Mouse (Mus musculus) embryo, embryonic 11 days (tissue): Measurements from ENCODE around the gene Tbc1d1.

Experiments
- DNase-seq: peaks from one replicate; pipeline ENCODE4 v3.0.0-alpha.2; 2015

The Tbc1d1 gene

GRCm38 (mm10) chr5:64363859-64364406 is 207.8 kb downstream of the Tbc1d1 start:
- no peak for DNase-seq

GRCm38 (mm10) chr5:64364432-64365125 is 208.5 kb downstream of the Tbc1d1 start:
- DNase-seq: no peak

GRCm38 (mm10) chr5:64365187-64366066 is 209.3 kb downstream of the Tbc1d1 start:
- DNase-seq: no peak

- no peak for DNase-seq
Observed at GRCm38 (mm10) chr5:64366113-64366512, 210.0 kb downstream of the Tbc1d1 start.

- DNase-seq: no peak
Observed at GRCm38 (mm10) chr5:64367426-64367825, 211.3 kb downstream of the Tbc1d1 start.

- no peak for DNase-seq
Observed at GRCm38 (mm10) chr5:64371331-64371831, 215.3 kb downstream of the Tbc1d1 start.

GRCm38 (mm10) chr5:64372292-64372961 is 216.3 kb downstream of the Tbc1d1 start:
- DNase-seq: no peak

- no peak for DNase-seq
Observed at GRCm38 (mm10) chr5:64373695-64374094, 217.6 kb downstream of the Tbc1d1 start.

GRCm38 (mm10) chr5:64375851-64376250 is 219.7 kb downstream of the Tbc1d1 start:
- no peak for DNase-seq

GRCm38 (mm10) chr5:64376466-64376865 is 220.4 kb downstream of the Tbc1d1 start:
- DNase-seq: no peak

GRCm38 (mm10) chr5:64377705-64378104 is 221.6 kb downstream of the Tbc1d1 start:
- DNase-seq: no peak

- no peak for DNase-seq
Observed at GRCm38 (mm10) chr5:64378591-64379275, 222.6 kb downstream of the Tbc1d1 start.

- no peak for DNase-seq
Observed at GRCm38 (mm10) chr5:64379829-64380228, 223.7 kb downstream of the Tbc1d1 start.

- no peak for DNase-seq
Observed at GRCm38 (mm10) chr5:64380698-64381375, 224.7 kb downstream of the Tbc1d1 start.

- no peak for DNase-seq
Observed at GRCm38 (mm10) chr5:64381538-64381937, 225.4 kb downstream of the Tbc1d1 start.

GRCm38 (mm10) chr5:64382451-64383057 is 226.4 kb downstream of the Tbc1d1 start:
- DNase-seq: peak; percentile 83

GRCm38 (mm10) chr5:64383215-64383614 is 227.1 kb downstream of the Tbc1d1 start:
- no peak for DNase-seq

GRCm38 (mm10) chr5:64384546-64384945 is 228.4 kb downstream of the Tbc1d1 start:
- DNase-seq: no peak

GRCm38 (mm10) chr5:64386996-64387395 is 230.9 kb downstream of the Tbc1d1 start:
- no peak for DNase-seq

- DNase-seq: peak; percentile 72
Observed at GRCm38 (mm10) chr5:64389202-64389929, 233.3 kb downstream of the Tbc1d1 start.

- DNase-seq: no peak
Observed at GRCm38 (mm10) chr5:64391346-64391745, 235.2 kb downstream of the Tbc1d1 start.
